Mouse (Mus musculus) cerebellum, adult 2 months (tissue): ENCODE results near the gene Tbcb.
"Not testable (repeated sequence)": the region's sequence is repeated elsewhere in the genome, so short reads cannot be mapped to it uniquely, and the experiment has no call there.

Experiments
- CTCF ChIP-seq: fragments of 200-500 bp; IDR thresholded peaks from 2 replicates; pipeline ENCODE4 v1.5.1; 2011; ENCODE audit warnings: low read depth, mild to moderate bottlenecking, control low read depth, low read length, moderate library complexity, borderline replicate concordance; ENCODE audit not compliant: insufficient read depth
- POLR2A ChIP-seq: fragments of 200-500 bp; IDR thresholded peaks from 2 replicates; pipeline ENCODE4 v1.6.1; 2011; ENCODE audit warnings: low read length, control low read depth, borderline replicate concordance; ENCODE audit not compliant: insufficient read depth

- not testable (repeated sequence) for TF ChIP-seq CTCF, POLR2A
These were observed 25.7 kb downstream of the Tbcb start for GRCm38 (mm10) chr7:30206364-30206763.
